Mouse (Mus musculus): ENCODE data around the gene Gja5. TPM values are rescaled to one million over a fixed set of nuclear protein-coding genes. Genes with fewer than 3 reads are reported as not detected.
"Not testable (repeated sequence)": the region's sequence is repeated elsewhere in the genome, so short reads cannot be mapped to it uniquely, and the experiment has no call there.

The Gja5 gene
- total RNA-seq, 2 experiments from 2014 or later = 0.84 to 1.4 TPM

DNA sequence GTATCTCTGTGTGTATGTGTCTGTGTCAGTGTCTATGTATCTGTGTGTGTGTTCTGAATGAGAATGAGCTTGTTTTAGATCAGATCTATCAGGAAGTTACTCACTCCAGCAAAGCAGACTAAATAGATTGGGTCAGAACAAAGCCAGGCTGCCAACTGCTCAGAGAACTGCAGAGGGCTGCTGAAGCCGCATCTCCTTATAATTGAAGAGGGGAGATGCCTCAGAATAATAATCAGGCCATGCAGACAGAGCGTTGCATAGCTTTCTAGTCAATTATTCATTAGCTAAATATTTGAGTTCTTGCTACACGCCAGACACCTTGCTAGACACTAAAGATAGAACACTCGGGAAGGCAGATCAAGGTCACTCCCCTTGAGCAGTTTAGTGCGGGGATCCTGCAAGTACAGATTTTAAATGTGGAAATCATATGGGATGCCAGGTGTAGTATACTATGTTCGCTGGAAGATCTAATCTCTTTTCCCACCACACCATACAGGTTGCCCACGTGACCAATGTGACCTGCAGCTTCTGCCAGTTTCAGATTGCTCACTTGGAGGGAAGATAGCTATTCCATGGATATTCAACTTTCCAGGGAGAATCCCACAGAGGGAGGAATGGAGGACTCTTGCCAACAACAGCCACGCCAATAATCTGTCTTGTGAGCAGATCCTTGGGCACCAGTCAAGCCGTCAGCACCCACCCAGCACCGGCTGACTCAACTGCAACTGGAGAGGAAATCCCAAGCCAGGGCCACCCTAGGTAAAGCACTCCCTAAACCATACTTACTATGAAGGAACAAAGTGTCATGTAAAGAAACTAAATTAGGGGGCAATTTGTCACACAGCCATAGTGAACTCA, 196.5 kb downstream of the Gja5 start:
- H3K27ac ChIP-seq = no peak overlapping the region
- no peak for TF ChIP-seq CTCF (conservative IDR thresholded peaks at IDR 0.05)
- DNase-seq (ENCODE audit: low spot score in 2 of 2) = no peak
- H3K4me3 ChIP-seq = no peak overlapping the region

DNA sequence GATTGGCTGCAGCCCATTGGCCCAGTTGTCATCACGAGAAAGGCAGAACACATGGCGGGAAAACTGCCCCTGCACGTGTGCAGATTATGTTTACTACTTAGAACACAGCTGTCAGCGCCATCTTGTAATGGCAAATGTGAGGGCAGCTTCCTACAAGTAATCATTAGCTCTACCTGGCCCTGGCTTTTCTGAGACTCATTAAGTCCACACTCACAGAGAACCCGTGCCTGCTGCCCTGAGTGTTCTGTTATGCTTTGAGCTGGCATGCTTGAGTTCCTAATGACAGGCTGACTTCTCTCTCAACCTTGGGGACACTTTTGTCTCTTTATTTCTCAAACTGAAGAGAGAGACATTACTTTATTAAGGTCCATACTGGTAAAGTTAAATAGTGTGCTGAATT, 199.5 kb downstream of the Gja5 start:
- not testable (repeated sequence) for DNase-seq (ENCODE audit: low spot score in 2 of 2); H3K4me3 ChIP-seq; H3K27ac ChIP-seq

DNA sequence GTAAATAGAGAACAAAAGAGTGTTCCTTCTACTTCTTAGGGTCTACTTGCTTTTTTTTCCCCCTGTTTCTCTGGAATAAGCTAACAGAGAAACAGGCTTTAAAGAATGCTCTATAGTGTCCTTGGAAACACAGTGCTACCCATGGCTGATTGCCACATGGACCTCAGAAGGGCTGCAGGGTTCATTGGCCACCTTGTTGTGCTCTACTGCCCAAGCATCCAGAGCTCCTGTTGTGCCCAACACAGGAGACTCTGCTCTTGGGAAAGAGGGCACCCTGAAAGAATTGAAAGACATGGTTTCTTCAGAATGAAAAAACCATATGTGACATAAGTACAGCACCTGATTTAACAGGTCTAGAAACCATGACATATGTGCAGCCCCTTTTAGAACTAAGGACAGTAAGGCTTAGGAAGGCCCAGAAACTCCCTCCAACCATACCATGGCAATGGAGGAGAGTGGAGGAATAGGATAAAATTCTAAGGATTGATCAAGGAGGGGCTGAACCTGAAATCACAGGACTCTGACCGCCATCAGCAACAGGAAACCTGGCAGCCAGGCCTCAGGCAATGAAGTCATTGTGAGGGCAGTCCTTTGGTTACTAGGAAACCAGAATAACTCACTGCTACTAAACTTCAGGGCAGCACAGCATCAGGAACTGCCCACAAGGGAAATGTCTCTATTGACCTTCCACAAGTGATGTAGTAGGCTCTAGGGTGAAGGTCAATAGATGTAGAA, 200.4 kb downstream of the Gja5 start:
- Histone ChIP-seq H3K4me3 (no peak overlapping the region), H3K27ac (no peak overlapping the region)
- no peak for TF ChIP-seq CTCF (conservative IDR thresholded peaks at IDR 0.05)
- no peak for DNase-seq (ENCODE audit: low spot score in 2 of 2)

DNA sequence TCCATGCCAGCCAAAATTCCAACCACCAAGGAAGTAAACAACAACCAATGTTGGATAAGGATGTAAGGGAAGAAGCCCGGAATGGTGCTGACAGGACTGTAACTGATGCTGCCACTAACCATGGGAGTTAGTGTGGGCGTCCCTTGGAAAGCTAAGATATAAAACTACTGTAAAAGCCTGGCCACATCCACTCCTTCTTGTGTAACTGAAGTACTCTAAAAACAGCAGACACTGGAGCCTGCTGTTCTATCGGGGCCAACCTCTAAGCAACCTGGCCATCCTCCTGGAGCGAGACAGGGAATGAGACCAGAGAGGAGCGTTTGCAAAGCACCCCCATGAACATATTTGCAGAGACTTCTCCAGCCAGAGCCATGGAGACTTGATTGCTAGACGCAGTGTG, 213.0 kb downstream of the Gja5 start:
- Histone ChIP-seq H3K4me3 (no peak overlapping the region), H3K27ac (no peak overlapping the region)
- DNase-seq (ENCODE audit: low spot score in 2 of 2) = no peak
- no peak for TF ChIP-seq CTCF (conservative IDR thresholded peaks at IDR 0.05)

DNA sequence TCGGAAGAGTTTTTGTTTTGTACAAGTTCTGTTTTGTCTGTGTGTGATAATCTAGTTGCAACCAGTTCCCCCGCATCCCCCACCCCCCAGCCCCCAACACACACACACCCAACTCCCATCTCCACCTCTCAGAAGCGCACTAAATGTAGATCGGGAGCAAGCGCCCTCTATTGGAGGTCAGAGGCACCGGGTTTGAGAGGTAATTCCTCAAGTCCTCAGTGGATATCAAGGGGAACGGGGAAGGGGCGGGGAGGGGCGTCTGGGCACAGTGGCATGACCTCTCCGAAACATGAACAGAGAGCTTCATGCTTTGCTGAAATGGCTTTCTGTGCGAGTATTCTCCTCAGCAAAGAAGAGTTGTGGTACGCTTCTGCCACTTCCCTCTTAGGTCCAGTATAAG, 213.8 kb downstream of the Gja5 start:
- no peak for DNase-seq (ENCODE audit: low spot score in 2 of 2)
- Histone ChIP-seq H3K27ac (no peak overlapping the region), H3K4me3 (no peak overlapping the region)
- no peak for TF ChIP-seq CTCF (conservative IDR thresholded peaks at IDR 0.05)

DNA sequence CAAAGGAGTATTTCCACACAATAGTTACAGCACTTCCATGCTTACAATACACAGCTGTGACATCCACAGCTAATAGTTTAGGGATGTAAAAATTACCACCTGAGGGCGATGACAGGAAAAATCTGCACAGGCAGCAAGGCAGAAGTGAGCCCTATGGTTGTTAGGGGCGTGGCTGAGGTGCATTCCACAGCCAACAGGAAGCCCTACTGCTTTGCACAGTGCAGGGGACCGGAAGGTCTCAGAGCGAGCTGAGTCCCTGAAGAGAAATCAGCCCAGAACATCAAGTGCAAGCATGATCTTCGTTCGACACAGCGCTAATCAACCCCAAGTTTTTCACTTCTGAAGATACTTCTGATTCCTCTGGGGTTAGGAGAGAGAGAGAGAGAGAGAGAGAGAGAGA, 219.7 kb downstream of the Gja5 start:
- Histone ChIP-seq H3K4me3 (no peak overlapping the region), H3K27ac (no peak overlapping the region)
- no peak for DNase-seq (ENCODE audit: low spot score in 2 of 2)
- no peak for TF ChIP-seq CTCF (conservative IDR thresholded peaks at IDR 0.05)

Other genes starting within 250 kb of the Gja5 start
- 1 to 10 TPM; 6.3 to 6.7 TPM for gene Ankrd35, start 234.6 kb upstream of the Gja5 start, total RNA-seq (2021)
- gene Pias3, start 208.3 kb upstream of the Gja5 start, total RNA-seq (2021) = 10 to 100 TPM; 32.5 to 44.4 TPM
- gene Nudt17, start 196.1 kb upstream of the Gja5 start, total RNA-seq (2021) = 10 to 100 TPM; 15.0 to 16.2 TPM
- 10 to 100 TPM; 23.5 to 24.0 TPM for gene Polr3c, start 177.1 kb upstream of the Gja5 start, total RNA-seq (2021)
- gene Rnf115, start 177.0 kb upstream of the Gja5 start, total RNA-seq (2021) = 10 to 100 TPM; 59.7 to 61.3 TPM
- gene Pdzk1, start 75.4 kb upstream of the Gja5 start, total RNA-seq (2021) = under 1 TPM in 1 of 2 experiments, not detected in 1; 0.33 TPM
- not detected for gene Cd160, start 75.3 kb upstream of the Gja5 start, total RNA-seq (2021)
- gene Gpr89, start 653 bp downstream of the Gja5 start, total RNA-seq (2021) = 10 to 100 TPM; 40.1 to 46.1 TPM
- not detected for gene Gja8, start 21.3 kb downstream of the Gja5 start, total RNA-seq (2021)